Mouse (Mus musculus) ZHBTc4 (cell line): ENCODE measurements around the gene Wwox.
A peak's percentile ranks its signal among the peaks of the same experiment; 100 is the strongest.
"Not testable (repeated sequence)": the region's sequence is repeated elsewhere in the genome, so short reads cannot be mapped to it uniquely, and the experiment has no call there.

Experiments used
- DNase-seq: peaks from one replicate; pipeline ENCODE4 v3.0.0-alpha.2; 2011; ENCODE audit warnings: low read depth, low spot score

Gene Wwox

DNA sequence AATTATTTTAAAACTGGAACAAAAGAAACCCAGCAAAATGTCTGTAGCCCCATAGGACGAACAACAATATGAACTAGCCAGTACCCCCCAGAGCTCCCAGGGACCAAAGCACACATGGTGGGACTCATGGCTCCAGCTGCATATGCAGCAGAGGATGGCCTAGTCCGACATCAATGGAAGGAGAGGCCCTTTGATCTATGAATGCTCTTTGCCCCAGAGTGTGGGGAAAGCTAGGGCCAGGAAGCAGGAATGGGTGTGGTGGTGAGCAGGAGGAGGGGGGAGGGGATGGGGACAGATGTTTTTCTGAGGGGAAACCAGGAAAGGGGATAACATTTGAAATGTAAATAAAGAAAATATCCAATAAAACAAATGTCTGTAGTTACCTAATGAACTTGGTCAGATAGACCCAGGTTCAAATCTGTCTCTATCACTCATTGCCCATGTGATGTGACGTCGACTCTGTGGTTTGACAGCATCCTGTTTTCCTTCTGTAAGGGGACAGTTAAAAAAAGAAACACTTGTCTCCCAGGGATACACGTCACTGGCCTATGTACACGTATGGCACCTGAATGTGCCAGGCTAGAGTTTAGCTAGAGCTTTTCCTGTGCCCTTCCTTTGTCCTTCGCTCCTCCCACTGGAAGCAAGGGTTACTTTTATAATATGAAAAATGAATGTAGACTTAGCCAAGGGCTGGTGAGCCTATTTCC lies 362.1 kb downstream of the Wwox start:
- peak; percentile 43 for DNase-seq

DNA sequence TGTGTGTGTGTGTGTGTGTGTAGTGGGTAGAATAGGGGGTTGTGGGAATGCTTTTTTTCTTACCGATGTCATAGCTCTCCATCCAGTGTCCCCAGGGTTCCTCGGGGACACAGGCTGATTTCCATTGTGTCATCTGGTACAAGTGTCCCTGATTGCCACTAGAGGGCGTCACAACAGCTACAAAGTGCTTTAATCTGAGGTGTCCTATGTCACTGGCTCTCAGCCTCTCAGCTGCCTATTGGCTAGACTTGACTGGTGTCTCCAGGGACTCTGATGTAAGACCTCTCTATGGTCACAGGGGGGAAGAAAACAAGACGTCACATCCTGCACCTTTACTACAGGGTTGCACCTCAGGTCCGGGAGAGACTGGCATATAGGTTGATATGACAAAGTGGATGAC lies 363.7 kb downstream of the Wwox start:
- DNase-seq = peak; percentile 37

DNA sequence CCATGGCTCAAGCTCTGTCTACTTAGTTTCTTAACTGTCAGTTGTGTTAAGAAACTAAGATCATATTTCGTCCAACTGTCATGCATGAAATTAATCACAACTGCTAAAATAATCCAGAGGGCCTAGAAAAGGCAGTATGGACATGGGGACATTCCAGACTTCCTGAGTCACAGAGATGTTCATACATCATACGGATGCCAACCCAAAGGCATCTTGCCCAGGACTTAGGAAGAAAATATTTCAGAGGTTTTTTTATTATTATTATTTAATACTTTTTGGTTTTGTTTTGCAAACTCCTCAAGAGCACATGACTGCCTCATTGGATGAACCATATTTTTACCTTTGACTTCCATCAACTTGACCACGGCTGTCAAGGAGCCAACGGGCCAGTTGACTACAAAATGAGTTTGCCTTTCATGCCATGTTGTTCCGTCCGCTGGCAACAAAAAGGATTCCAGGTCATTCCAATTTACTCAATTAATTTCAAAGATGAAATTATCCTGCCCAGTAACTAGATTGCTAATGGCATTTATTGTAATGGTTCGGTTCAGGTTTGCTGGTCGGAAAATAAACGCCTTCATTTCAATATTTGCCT lies 367.5 kb downstream of the Wwox start:
- no peak for DNase-seq

DNA sequence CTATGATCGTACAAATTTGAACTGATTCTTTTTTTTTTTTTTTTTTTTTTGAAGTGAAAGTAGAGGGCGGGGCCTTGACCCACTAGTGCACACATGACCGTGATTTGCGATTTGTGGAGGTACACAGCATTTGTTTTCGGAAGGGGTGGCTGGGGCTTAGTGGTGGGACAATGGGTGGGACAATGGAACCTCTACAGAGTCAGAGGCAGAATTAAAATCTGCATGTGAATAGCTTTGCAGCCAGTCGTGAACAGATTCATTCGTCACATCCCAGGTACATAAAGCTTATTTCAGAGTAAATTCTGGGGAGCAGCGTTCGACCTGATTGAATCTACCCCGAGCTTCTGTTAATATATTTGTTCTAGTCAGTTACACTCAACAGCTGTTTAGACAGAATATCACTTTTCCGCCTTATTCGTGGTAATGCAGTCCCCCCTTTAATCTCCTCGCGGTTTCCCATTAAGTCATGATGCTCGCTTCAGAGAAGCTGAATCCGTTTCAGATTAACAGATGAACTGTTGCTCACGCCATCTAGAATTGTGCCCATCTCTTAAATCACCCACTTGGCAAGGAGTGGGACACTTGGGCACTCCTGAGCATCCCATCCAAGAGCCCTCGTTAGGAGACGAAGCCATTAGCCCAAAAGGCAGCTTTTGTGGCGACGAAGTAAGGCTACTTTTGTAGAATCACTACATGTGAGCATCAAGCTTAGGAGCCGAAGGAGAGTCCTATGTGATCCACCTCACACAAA lies 368.4 kb downstream of the Wwox start:
- peak; percentile 18 for DNase-seq

DNA sequence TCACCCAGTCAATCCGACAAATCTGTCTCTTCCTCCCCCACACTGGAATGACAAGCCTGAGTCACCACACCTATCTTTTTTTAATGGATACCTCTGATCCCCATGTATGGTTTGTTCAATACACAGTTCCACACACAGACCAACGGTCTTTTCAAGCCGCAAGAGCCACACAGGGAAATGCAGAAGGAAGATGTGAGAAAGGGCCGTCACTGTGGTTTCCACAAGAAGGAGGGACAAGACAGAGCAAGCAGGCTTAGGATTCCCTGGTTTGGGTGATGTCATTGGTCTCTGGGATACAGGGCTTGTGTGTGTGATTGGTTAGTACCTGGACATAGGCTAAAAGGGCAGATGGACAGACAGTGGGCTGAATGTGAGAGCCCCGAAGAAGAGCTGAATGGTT lies 371.0 kb downstream of the Wwox start:
- DNase-seq = no peak

DNA sequence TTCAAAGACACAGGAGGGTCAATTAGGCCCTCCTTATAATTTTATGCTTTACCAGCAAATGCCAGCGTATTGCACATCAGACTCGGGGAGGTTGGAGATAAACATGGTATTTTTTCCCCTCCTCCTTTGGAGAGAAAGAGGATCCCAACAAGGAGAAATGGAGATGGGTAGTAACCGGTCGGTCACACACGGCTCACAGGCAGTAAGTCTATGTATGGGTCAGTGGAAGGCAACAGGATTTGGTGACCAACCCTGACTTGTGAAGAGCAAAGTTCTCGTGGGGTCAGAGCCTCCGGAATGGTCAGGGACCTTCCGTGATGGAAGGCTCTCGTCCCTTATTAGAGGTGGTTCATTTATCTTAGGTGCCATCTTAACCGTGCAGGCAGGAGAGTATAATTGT lies 374.4 kb downstream of the Wwox start:
- DNase-seq = no peak

DNA sequence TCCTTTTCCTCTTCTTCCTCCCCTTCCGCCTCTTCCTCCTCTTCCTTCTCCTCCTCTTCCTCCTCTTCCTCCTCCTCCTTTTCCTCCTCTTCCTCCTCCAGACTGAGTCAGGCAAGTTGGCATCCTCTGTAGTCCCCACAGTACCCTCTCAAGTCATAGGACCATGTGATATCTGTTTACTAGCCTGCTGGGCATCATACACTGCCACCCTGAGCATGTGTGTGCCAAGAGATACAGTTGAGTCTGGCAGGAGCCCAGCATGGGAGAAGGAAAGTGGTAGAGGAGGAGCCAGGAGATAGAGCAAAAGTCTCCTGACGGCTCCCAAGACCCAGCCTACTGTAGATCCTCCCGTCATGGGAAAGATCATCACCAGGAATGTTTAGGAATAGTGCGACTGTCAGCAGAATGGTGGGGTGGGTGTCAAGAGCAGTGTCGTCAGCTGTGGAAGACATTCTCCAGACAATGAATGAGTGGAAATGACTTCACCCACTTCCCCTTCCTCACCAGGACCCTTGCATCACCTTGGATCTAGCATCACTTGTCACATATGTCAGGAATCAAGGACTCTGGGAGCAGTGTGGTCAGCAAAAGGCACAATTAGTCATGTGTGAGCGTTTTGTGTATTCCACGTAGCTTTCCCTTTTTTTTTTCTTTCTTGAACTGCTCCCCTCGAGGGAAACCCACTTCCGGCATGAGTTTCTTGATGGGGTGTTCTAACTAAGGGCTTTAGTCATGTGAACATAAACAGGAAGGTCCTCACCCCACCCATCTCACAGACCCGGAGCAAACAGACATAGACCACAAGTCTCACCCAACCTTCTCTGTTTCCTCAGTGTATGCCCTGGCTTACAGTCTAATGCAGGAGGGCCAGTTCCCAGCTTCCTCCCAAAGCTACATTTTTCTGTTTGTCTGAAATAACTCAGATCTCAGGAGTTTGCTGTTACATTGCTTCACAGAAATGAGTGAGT lies 375.6 kb downstream of the Wwox start:
- DNase-seq = no peak

DNA sequence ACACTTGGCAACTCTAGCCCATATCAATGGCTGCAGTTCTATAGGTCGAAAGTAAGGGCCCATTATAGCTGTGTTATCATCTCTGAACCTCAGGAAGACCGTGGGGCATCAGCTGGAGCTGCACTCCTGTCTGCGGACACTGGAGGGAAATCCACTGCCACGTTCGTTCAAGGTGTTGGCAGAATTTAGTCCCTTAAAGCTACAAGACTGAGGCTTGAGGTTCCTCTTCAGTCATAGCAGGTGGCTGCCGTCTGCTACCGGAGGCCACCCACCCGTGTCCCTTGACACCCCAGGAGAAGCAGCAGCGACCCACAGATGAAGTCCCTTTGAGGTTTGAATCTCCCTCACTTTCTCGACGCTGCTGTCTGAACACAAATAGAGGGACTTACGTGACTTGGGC lies 376.9 kb downstream of the Wwox start:
- no peak for DNase-seq

DNA sequence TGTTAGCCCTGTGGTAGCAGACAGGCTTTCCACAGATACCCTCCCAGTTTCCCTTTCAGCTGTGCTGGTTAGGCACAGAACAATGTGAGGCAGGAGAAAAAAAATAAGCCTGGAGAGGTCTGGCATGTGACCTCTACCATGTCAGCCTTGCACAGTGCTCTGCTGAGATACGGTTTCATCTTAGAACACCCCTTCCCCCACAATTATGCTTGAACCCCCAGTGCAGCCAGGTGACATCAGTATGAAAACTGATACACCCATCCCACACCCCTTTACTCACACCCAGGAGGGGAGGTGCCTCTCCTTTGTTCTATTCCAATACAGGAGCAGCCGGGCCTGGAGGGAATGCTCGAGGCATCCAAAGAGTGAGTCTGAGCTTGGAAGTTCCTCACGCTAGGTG lies 377.5 kb downstream of the Wwox start:
- peak; percentile 30 for DNase-seq

DNA sequence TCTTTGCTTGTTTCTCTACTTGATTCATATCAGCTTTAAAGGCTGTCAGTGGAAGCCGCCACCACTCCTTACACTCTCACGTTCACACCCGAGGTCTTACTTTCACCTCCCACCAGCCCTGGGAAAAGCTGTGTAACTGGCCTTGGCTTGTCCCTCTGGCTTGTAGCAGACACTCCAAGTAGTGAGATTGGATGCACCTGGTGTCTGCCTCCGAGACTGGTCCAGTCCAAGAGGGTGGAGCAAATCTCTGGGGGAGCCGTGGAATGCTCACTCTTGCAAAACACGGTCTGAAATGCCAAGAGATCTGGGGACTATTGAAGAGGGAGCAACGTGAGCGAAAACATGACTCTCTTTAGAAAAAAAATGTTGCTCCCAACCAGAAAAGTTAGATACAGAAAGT lies 382.1 kb downstream of the Wwox start:
- DNase-seq = no peak

DNA sequence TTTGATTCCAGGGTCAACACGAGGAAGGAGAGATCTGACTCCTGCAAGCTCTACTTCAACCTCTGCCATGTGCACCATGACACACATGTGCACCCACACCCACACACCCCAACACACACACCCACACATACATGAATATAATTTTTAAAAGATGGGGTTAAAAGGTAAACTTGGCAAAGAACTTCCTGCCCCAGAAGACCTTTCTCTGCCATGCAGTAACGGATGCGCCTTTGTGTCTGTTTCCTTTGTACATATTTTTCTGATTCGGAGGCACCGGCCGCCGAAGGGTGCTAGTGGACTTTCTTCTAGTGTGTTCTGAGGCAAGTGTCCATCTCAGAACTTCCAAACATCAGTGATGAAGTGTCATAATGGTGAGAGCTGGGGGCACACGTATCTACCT lies 386.0 kb downstream of the Wwox start:
- DNase-seq = no peak

DNA sequence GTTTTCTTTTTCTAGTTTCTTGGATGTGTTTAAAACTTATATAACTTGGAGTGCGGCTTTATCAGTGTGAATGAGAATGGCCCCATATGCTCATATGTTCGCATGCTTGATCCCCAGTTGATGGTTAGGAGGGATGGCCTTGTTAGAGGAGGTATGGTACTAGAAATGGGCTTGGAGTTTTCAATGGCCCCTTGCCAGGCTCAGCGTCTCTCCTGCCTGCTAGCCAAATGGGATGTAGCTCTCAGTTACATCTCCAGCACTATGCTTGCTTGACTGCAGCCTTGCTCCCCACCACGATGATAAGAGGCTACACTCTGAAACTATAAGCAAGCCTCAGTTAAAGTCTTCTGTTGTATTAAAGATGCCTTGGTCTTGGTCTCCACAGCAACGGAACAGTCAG lies 387.5 kb downstream of the Wwox start:
- no peak for DNase-seq

DNA sequence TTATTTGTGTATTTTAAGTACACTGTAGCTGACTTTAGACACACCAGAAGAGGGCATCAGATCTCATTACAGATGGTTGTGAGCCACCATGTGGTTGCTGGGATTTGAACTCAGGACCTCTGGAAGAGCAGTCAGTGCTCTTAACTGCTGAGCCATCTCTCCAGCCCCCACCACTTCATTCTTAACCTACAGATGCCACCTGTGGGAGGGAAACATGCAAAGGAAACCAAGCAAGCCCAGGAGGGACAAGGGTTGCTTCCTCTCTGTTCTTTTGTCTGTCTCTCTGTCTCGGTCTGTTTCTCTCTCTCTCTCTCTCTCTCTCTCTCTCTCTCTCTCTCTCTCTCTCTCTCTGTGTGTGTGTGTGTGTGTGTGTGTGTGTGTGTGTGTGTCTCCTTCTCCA lies 388.4 kb downstream of the Wwox start:
- not testable (repeated sequence) for DNase-seq

DNA sequence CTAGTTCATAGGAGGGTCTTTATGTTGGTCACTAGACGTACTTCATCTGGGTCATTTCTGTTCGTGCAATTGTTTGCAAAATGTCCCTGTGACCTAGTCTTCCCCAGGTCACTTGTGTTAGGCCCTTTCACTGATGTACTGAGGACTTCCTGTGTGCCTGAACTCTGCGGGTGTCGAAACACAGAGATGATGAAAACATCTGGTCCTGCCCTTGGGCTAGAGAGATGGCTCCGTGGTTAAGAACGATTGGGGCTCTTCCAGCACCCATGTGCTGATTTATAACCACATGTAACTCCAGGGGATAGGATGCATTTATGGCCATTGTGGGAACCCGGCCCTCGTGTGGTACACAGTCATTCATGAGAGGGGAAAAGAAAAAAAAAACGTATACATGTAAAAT lies 392.1 kb downstream of the Wwox start:
- no peak for DNase-seq

DNA sequence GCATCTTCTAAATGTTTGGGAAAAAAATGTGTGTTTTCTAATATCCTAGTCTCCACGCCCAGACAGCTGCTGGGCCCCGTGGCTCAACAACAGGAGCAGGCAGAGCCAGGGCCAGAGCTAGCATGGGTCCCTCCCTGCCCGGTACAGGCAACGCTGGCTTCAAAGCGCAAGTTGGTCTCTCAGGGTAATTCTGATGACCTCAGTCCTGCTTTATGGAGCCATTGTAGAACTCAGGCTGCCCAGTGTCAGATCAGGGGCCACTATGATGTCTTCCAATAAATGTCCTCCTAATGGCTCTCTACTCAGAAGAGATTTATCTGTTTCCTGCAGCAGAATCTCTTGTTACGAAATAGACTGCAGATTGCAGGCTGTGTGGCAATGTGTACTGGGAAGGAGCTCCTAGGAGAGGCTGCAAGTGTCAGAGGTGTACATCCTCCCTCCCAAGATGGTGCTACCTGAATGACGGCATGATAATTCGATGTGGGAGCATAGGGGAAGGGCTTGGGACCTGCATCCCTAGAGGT lies 392.9 kb downstream of the Wwox start:
- DNase-seq = no peak

DNA sequence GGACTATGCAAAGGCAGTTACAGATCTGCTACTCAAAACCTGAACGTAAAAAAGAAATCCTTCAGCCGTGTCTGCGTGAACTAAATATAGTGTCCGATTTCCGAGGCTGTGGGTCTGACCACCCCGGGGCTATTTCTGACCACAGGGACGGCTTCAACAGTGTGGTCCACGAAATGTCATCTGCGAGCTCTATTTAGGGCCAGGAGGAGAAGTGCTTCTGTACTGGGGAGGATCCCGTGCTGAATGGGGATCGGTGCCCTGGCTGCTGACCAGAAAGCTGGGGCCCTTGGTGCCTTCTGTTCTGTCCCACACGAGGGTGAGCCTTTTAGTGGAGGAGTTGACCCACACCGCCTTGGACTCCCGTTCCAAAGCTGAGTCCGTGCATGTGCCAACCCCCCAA lies 395.3 kb downstream of the Wwox start:
- DNase-seq = no peak

DNA sequence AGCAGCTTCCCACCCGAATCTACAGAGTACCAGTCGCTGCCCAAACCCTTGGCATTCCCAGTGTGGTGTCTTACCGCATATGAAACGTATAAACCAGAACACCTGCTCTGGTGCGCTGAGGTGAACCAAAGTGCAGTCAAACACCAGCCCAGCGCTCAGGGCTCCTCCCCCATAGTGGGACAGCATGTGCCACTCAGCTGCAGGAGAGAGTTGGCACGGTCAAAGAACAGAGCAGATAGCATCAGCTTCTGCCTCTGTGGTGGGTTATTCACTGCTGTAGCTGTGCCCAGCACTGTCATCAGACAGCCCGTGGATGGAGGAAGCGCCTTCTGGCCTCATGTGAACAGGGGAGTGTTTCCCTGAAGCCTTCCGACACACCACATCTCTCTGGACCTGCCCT lies 400.5 kb downstream of the Wwox start:
- no peak for DNase-seq

DNA sequence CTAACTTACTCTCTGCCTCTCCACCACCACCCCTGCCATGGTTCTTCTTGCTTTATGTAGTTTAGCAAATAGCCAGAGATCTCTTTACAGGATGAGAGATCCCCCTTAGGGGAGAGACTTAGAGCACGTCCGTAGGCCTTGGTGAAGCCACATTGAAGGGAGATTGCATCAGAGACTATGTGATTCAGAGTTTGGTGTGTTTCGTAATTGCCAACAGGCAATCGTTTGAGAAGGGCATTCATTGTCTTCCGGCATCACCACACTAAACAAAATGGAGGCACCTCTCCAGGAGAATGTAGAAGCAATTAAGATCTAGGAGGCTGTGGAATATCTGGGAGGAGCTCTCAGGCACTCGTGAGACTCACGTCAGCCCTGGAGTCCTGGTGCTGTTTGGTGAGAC lies 408.2 kb downstream of the Wwox start:
- DNase-seq = no peak

DNA sequence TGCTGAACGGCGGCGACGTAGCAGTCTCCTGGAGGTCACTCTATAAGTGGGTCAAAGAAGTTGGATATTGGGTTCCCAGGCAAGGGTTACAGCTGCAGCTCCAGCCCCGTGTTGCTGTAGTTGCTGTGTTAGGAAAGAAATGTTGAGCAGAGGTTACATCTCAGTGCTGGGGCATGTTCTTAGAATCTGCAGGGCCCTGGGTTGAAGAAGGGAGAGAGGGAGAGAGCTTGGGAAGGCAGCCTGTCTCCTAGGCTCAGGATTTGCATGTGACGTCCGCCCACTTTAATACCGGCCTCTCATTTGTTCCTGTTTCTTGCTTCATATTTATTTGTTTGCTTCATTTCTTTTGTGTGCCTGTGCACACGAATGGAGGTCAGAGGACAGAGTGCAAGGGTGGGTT lies 410.0 kb downstream of the Wwox start:
- no peak for DNase-seq

DNA sequence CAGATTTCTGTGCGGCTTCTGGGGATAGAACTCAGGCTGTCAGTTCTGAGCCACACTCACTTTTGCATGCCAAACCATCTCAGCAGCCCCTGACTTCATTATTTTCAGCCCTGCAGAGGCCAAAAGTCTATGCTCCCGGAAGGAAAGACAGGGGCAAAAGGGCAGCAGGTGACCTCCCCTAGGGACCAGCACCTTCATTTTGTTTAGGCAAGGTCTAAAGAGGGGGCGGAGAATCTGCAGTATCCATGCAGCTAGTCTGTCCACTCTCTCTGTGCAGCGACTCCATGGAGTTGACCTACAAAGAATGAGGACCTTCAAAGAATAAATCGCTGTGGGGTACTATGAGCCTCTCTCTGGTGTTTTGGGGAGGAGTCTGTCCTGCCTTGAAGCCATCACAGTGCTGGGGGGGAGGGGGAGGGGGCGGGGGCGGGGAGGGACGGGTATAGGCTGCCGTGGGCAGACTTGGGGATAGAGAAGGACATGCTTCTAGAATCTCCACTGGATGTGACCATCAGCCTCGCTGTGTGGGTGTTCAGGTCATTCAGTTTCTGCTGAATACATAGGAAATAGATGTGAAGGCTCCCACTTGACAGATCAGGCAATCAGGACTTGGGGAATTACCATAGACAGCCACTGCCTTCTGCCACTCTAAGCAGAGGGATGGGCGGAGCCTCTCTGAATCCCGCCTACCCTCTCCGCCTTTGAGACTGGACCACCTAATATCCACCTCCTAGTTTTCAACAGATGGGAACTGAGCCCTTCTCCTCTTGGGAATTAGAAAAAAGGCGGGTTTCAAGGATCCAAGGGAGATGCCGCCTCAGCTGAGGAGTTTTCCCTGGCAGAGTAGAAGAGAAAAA lies 410.8 kb downstream of the Wwox start:
- peak; percentile 48 for DNase-seq

DNA sequence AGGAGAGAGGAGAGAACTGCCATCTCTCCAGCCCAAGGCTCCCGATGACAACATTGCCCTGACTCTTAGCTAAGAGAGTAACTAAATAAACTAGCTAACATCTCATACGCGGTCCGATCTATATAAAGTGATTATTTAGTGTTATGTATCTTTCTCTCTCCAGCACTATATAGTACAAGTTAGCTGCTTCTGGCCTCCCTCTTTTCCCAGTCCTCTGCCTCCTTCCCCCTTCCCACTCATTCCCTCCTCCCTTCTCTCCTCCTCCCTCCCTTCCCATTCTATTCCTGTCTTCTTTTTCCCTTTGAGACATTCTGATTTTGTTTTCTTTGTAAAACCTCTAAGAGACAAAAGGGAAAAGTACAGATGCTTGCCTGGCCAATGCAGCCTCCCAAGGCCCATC lies 414.3 kb downstream of the Wwox start:
- DNase-seq = no peak
